Mouse (Mus musculus) lung, postnatal 0 days (tissue): ENCODE measurements around the gene Ifi35.

ENCODE experiments used
- CTCF ChIP-seq: IDR thresholded peaks from 2 replicates; pipeline ENCODE4 v1.5.1; 2016; ENCODE audit warnings: antibody characterized with exemption, mild to moderate bottlenecking
- EP300 ChIP-seq: IDR thresholded peaks from 2 replicates; pipeline ENCODE4 v1.6.1; 2016; ENCODE audit warnings: antibody characterized with exemption, mild to moderate bottlenecking, control low read depth

GRCm38 (mm10) chr11:101471926-101472325, 23.7 kb downstream of the Ifi35 start:
- no peak for TF ChIP-seq CTCF
- TF ChIP-seq EP300: no peak
